Mouse (Mus musculus) forebrain, embryonic 15.5 days (tissue): Measurements from ENCODE around the gene Fbxo41. TPM values are rescaled to one million over a fixed set of nuclear protein-coding genes. Genes with fewer than 3 reads are reported as not detected.

Experiments used
- ATAC-seq: fragments of 200-750 bp; cut with Nextera tagmentation; replicated peaks from 2 replicates; pipeline ENCODE4 v1.8.0; 2017; ENCODE audit warnings: mild to moderate bottlenecking, moderate TSS enrichment, moderate library complexity
- H3K27ac ChIP-seq: fragments of 300-500 bp; sonication (generic); replicated peaks from 2 replicates; pipeline ENCODE4 v1.5.1; 2015; ENCODE audit warnings: mild to moderate bottlenecking, inconsistent platforms
- H3K27me3 ChIP-seq: fragments of 300-500 bp; sonication (generic); 2 replicates; pipeline ENCODE4 v1.6.1; 2015; ENCODE audit warnings: inconsistent platforms
- H3K36me3 ChIP-seq: fragments of 300-500 bp; sonication (generic); 2 replicates; pipeline ENCODE4 v1.6.1; 2015; ENCODE audit warnings: mild to moderate bottlenecking, inconsistent platforms
- H3K4me1 ChIP-seq: fragments of 300-500 bp; sonication (generic); 2 replicates; pipeline ENCODE4 v1.6.1; 2015; ENCODE audit warnings: inconsistent platforms
- H3K4me2 ChIP-seq: fragments of 300-500 bp; sonication (generic); replicated peaks from 2 replicates; pipeline ENCODE4 v1.6.1; 2015; ENCODE audit warnings: mild to moderate bottlenecking, inconsistent platforms
- H3K4me3 ChIP-seq: fragments of 300-500 bp; sonication (generic); 2 replicates; pipeline ENCODE4 v1.5.1; 2015; ENCODE audit warnings: mild to moderate bottlenecking, inconsistent platforms
- H3K9ac ChIP-seq: fragments of 300-500 bp; sonication (generic); replicated peaks from 2 replicates; pipeline ENCODE4 v1.6.1; 2015; ENCODE audit warnings: mild to moderate bottlenecking, inconsistent platforms
- H3K9me3 ChIP-seq: fragments of 300-500 bp; sonication (generic); 2 replicates; pipeline ENCODE4 v1.6.1; 2016; ENCODE audit warnings: inconsistent platforms
- WGBS: fragments of 180-500 bp; shearing (Covaris S2); methylation state at CpG from one replicate; pipeline ENCODE4 v1.1.7; 2015; ENCODE audit warnings: mixed read lengths; 5-methylcytosine and 5-hydroxymethylcytosine counted together
- polyA plus RNA-seq: library from polyadenylated mRNA; unstranded; fragments of >200 nt; fragmentation: Nextera tagmentation; extraction: Ambion mirVana; gene quantifications from 2 replicates; pipeline ENCODE4 v1.2.1, GENCODE M21; 2015

The Fbxo41 gene
- polyA plus RNA-seq: 7.2 and 7.4 TPM in 2 replicates

- peak; percentile 92 for ATAC-seq
- Histone ChIP-seq H3K27ac (peak within 1 kb of the TSS; percentile 72), H3K27me3 (no peaks in the 10 kb centered on the region; the same call in 1 of the 2 replicates), H3K4me1 (peaks cover 21% of the 10 kb centered on the region), H3K9me3 (no peaks in the 10 kb centered on the region), H3K9ac (peak within 1 kb of the TSS; percentile 91), H3K36me3 (no peaks in the 10 kb centered on the region), H3K4me2 (peak within 1 kb of the TSS; percentile 88), H3K4me3 (peak within 1 kb of the TSS; percentile 95)
- 1% methylated on average over 17 of the region's 22 CpGs for WGBS
These were observed at the start of gene Fbxo41 for GRCm38 (mm10) chr6:85502911-85503250. Gene Fbxo41, minus strand, starts transcription at chr6:85502994.

- ATAC-seq: no peak
- no peak overlapping the region for H3K9ac ChIP-seq
- H3K4me2 ChIP-seq: no peak overlapping the region
- no peaks in the 10 kb centered on the region for H3K27me3 ChIP-seq
- H3K4me1 ChIP-seq: peaks cover 7% of the 10 kb centered on the region
- WGBS: 87% methylated on average over 5 of the region's 5 CpGs
- H3K27ac ChIP-seq: no peak overlapping the region
- H3K4me3 ChIP-seq: no peak overlapping the region
- H3K36me3 ChIP-seq: no peaks in the 10 kb centered on the region
- H3K9me3 ChIP-seq: no peaks in the 10 kb centered on the region
These were observed 44.8 kb upstream of the Fbxo41 start for GRCm38 (mm10) chr6:85547642-85548041.

- Histone ChIP-seq H3K27me3 (no peaks in the 10 kb centered on the region), H3K36me3 (no peaks in the 10 kb centered on the region), H3K27ac (no peak overlapping the region), H3K4me2 (peak overlapping the region; percentile 17), H3K4me3 (no peak overlapping the region), H3K4me1 (peaks cover 7% of the 10 kb centered on the region), H3K9ac (no peak overlapping the region), H3K9me3 (no peaks in the 10 kb centered on the region)
- 41% methylated on average over 13 of the region's 13 CpGs for WGBS
- no peak; the same call in 1 of the 2 replicates for ATAC-seq
These were observed 41.6 kb upstream of the Fbxo41 start for GRCm38 (mm10) chr6:85544251-85544881.

GRCm38 (mm10) chr6:85543351-85544175 lies 40.8 kb upstream of the Fbxo41 start:
- peaks cover 7% of the 10 kb centered on the region for H3K4me1 ChIP-seq
- no peaks in the 10 kb centered on the region for H3K9me3 ChIP-seq
- H3K27me3 ChIP-seq: no peaks in the 10 kb centered on the region
- H3K36me3 ChIP-seq: no peaks in the 10 kb centered on the region
- WGBS: 77% methylated on average over 10 of the region's 10 CpGs
- H3K9ac ChIP-seq: no peak overlapping the region
- no peak for ATAC-seq
- no peak overlapping the region for H3K4me3 ChIP-seq
- H3K4me2 ChIP-seq: no peak overlapping the region
- no peak overlapping the region for H3K27ac ChIP-seq

DNA sequence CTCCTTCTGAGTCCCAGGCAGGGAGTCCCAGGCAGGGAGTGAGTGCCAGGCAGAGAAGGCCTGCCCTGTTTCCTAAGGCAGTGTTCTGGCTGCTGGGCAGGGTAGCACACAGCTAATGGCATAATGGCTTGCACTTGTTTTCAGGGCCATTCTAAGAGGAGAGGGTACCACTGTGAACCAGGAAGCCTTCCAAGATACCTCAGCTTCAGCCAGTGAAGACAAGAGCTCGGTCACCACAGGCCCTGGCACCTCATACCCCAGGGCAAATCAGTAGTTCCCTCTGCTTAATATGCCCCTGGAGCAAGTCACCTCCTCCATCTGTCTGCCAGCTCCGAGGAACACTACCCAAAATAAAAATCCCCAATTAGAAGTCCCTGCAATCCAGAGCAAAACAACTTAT lies 20.0 kb upstream of the Fbxo41 start:
- Histone ChIP-seq H3K9me3 (no peaks in the 10 kb centered on the region), H3K9ac (no peak overlapping the region), H3K27ac (no peak overlapping the region), H3K27me3 (no peaks in the 10 kb centered on the region), H3K4me3 (no peak overlapping the region), H3K4me2 (no peak overlapping the region), H3K36me3 (no peaks in the 10 kb centered on the region), H3K4me1 (0 out of 2 replicates have a peak, but pooled peaks cover 4% of the 10 kb centered on the region)
- 70% methylated on average over 2 of the region's 2 CpGs for WGBS
- ATAC-seq: no peak

DNA sequence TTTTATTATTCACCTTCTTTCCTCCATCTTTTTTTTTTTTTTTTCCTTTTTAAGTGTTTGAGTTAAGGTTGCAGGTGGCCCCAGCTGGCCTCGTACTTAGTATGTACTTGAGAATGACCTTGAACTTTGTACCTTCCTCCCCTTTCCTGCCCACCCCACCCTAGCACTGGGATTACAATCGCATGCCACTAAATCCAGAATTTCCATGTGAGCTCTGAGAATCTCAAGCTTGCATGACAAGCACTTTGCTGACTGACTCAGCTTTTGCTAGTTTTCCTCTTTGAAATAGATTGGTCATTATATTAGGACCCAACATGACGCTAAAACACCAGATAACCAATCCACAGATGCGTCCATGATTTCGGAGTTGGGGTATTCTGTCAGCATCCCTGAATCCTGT lies 19.2 kb upstream of the Fbxo41 start:
- no peak for ATAC-seq
- Histone ChIP-seq H3K4me3 (no peak overlapping the region), H3K27ac (no peak overlapping the region), H3K4me1 (0 out of 2 replicates have a peak, but pooled peaks cover 4% of the 10 kb centered on the region), H3K4me2 (no peak overlapping the region), H3K27me3 (no peaks in the 10 kb centered on the region), H3K36me3 (no peaks in the 10 kb centered on the region), H3K9ac (no peak overlapping the region), H3K9me3 (no peaks in the 10 kb centered on the region)
- WGBS: 93% methylated on average over 5 of the region's 5 CpGs

GRCm38 (mm10) chr6:85518091-85518693 lies 15.4 kb upstream of the Fbxo41 start:
- Histone ChIP-seq H3K27ac (peak overlapping the region; percentile 54), H3K27me3 (peaks cover 30% of the 10 kb centered on the region), H3K4me2 (no peak overlapping the region), H3K9ac (0 out of 2 replicates have a peak overlapping the region, but pooled peaks have one; percentile 13), H3K4me3 (no peak overlapping the region), H3K4me1 (peaks cover 13% of the 10 kb centered on the region), H3K36me3 (no peaks in the 10 kb centered on the region), H3K9me3 (no peaks in the 10 kb centered on the region)
- no peak for ATAC-seq
- WGBS: 54% methylated on average over 5 of the region's 5 CpGs

DNA sequence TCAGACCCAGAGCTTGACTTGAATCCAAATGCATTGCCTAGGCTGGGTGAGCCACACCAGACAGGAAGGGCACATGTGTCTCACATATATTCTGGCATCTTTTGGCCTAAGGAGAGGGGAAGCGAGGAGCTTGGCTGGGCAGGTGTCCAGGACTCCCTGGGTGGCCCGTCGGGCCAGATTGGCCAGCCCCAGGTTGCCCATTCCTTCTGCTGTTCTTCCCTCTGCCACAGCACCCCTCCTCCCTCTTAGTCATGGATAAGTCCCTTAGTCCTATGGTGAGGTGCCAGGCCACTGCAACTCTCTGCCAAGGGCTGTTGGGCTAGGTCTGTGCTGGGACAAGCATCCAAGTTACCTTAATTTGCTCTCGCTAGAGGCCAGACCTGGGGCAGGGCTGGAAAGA lies 13.1 kb upstream of the Fbxo41 start:
- WGBS: 79% methylated on average over 4 of the region's 4 CpGs
- no peaks in the 10 kb centered on the region for H3K36me3 ChIP-seq
- H3K4me2 ChIP-seq: no peak overlapping the region
- H3K9ac ChIP-seq: no peak overlapping the region
- H3K27ac ChIP-seq: no peak overlapping the region
- H3K4me3 ChIP-seq: no peak overlapping the region
- peaks cover 52% of the 10 kb centered on the region for H3K27me3 ChIP-seq
- peaks cover 35% of the 10 kb centered on the region for H3K4me1 ChIP-seq
- no peaks in the 10 kb centered on the region for H3K9me3 ChIP-seq
- no peak for ATAC-seq

GRCm38 (mm10) chr6:85513531-85513910 lies 10.7 kb upstream of the Fbxo41 start, which contains the start of gene Egr4:
Gene Egr4, minus strand, starts transcription at chr6:85513589.
- WGBS: 0% methylated on average over 37 of the region's 38 CpGs
- H3K4me2 ChIP-seq: peak within 1 kb of the TSS; percentile 81
- H3K27me3 ChIP-seq: peaks cover 70% of the 10 kb centered on the region
- no peaks in the 10 kb centered on the region for H3K36me3 ChIP-seq
- peak within 1 kb of the TSS; percentile 46 for H3K4me3 ChIP-seq
- H3K9me3 ChIP-seq: no peaks in the 10 kb centered on the region
- ATAC-seq: peak; percentile 81
- H3K4me1 ChIP-seq: peaks cover 34% of the 10 kb centered on the region
- H3K27ac ChIP-seq: no peak within 1 kb of the TSS
- H3K9ac ChIP-seq: peak within 1 kb of the TSS; percentile 27

DNA sequence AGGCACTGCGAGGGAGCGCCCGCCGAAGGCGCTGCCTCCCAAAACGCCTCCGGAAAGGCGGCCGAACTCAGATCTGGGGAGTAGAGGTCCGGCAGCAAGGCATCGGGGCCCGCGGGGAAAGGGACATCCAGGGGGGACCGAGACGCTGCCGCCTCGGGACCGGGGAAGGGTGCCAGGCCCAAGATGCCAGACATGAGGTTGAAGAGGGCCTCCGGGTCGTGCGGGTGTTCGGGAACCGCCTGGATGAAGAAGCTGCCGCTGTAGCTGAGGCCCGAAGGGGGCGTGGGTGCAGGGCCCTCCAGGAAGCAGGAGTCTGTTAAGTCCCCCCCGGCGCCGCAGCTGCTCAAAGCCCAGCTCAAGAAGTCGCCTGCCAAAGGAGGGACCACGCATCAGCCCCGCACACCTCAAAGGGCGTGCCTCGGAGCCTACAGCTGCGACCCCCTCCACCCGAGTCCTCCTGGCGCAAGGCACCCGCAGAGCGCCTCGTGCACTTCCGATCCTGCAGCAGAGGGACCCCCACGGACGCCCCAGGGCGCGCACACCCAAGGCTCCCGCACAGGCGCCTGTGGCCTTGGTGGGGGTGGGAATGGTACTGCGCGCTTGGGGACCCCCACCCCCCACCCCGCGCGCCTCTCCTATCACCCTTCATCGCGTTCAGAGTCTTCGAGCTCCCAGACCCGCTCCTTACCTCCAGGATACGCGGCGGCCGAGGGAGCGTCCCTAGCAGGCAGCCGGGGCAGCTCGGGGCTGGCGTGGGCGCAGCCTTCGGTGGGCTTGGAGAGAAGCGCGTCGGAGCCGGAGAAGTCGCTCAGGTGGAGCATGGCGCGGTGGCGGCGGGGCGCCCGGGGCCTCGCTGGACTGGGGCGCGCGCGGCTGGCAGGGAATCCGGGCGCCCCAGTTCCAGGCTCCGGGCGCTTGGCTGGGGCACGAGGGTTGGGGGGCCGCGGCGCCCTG lies 10.1 kb upstream of the Fbxo41 start:
- Histone ChIP-seq H3K9ac (peak overlapping the region; percentile 27), H3K4me2 (peak overlapping the region; percentile 81), H3K9me3 (no peaks in the 10 kb centered on the region), H3K27ac (no peak overlapping the region), H3K36me3 (no peaks in the 10 kb centered on the region), H3K4me1 (peaks cover 31% of the 10 kb centered on the region), H3K27me3 (peaks cover 72% of the 10 kb centered on the region), H3K4me3 (peak overlapping the region; percentile 46)
- under 1% methylated on average over 87 of the region's 90 CpGs for WGBS
- peak; percentile 36 for ATAC-seq

GRCm38 (mm10) chr6:85512056-85512440 lies 9.3 kb upstream of the Fbxo41 start:
- ATAC-seq: no peak
- Histone ChIP-seq H3K27me3 (peaks cover 72% of the 10 kb centered on the region), H3K36me3 (no peaks in the 10 kb centered on the region), H3K27ac (no peak overlapping the region), H3K4me2 (peak overlapping the region; percentile 81), H3K4me1 (peaks cover 31% of the 10 kb centered on the region), H3K9ac (no peak overlapping the region), H3K4me3 (peak overlapping the region; percentile 46), H3K9me3 (no peaks in the 10 kb centered on the region)
- under 1% methylated on average over 35 of the region's 36 CpGs for WGBS
